Mouse (Mus musculus) neural tube, embryonic 11.5 days (tissue): ENCODE data around the gene Rpl10a. TPM values are rescaled to one million over a fixed set of nuclear protein-coding genes. Genes with fewer than 3 reads are reported as not detected.
A peak's percentile ranks its signal among the peaks of the same experiment; 100 is the strongest.

Experiments used
- ATAC-seq: fragments of 200-750 bp; cut with Nextera tagmentation; 2 replicates; pipeline ENCODE4 v1.8.0; 2017; ENCODE audit warnings: moderate number of reproducible peaks, mild to moderate bottlenecking, moderate TSS enrichment, moderate library complexity; ENCODE audit not compliant: insufficient read depth, low FRiP score, low TSS enrichment
- DNase-seq: peaks from one replicate; pipeline ENCODE4 v3.0.0-alpha.2; 2015; ENCODE audit warnings: low spot score
- H3K27ac ChIP-seq: fragments of 300-500 bp; sonication (generic); 2 replicates; pipeline ENCODE4 v1.5.1; 2014; ENCODE audit warnings: low read depth, mild to moderate bottlenecking, low read length
- H3K27me3 ChIP-seq: fragments of 300-500 bp; sonication (generic); 2 replicates; pipeline ENCODE4 v1.6.1; 2014; ENCODE audit warnings: mild to moderate bottlenecking, low read length, mixed read lengths; ENCODE audit not compliant: control insufficient read depth, insufficient read depth
- H3K36me3 ChIP-seq: fragments of 300-500 bp; sonication (generic); 2 replicates; pipeline ENCODE4 v1.6.1; 2014; ENCODE audit warnings: mild to moderate bottlenecking, low read length, moderate library complexity, mixed read lengths; ENCODE audit not compliant: control insufficient read depth, insufficient read depth
- H3K4me1 ChIP-seq: fragments of 300-500 bp; sonication (generic); 2 replicates; pipeline ENCODE4 v1.6.1; 2014; ENCODE audit warnings: low read length, mixed read lengths; ENCODE audit not compliant: control insufficient read depth, insufficient read depth
- H3K4me2 ChIP-seq: fragments of 300-500 bp; sonication (generic); 2 replicates; pipeline ENCODE4 v1.6.1; 2014; ENCODE audit warnings: low read depth, mild to moderate bottlenecking, moderate library complexity
- H3K4me3 ChIP-seq: fragments of 300-500 bp; sonication (generic); 2 replicates; pipeline ENCODE4 v1.5.1; 2014; ENCODE audit warnings: low read depth, low read length
- H3K9ac ChIP-seq: fragments of 300-500 bp; sonication (generic); 2 replicates; pipeline ENCODE4 v1.6.1; 2014; ENCODE audit warnings: mild to moderate bottlenecking, low read length
- H3K9me3 ChIP-seq: fragments of 300-500 bp; sonication (generic); 2 replicates; pipeline ENCODE4 v1.6.1; 2016; ENCODE audit warnings: low read length; ENCODE audit not compliant: control insufficient read depth
- WGBS: fragments of 180-500 bp; shearing (Covaris S2); extraction: QIAGEN DNeasy Blood & Tissue Kit; methylation state at CpG from one replicate; pipeline ENCODE4 v1.1.7; 2014; 5-methylcytosine and 5-hydroxymethylcytosine counted together
- polyA plus RNA-seq: library from polyadenylated mRNA; unstranded; fragments of >200 nt; fragmentation: Nextera tagmentation; extraction: Ambion mirVana; gene quantifications from 2 replicates; pipeline ENCODE4 v1.2.1, GENCODE M21; 2014

Rpl10a gene
- polyA plus RNA-seq, 1 experiment from 2014 or later = 478 TPM

- no peaks in the 10 kb centered on the region; the same call in 1 of the 2 replicates for H3K36me3 ChIP-seq
- 41% methylated on average over 5 of the region's 5 CpGs for WGBS
- no peak for ATAC-seq
- no peaks in the 10 kb centered on the region for H3K4me1 ChIP-seq
- DNase-seq = no peak
- H3K4me3 ChIP-seq = no peak overlapping the region
- H3K27me3 ChIP-seq = no peaks in the 10 kb centered on the region
- H3K27ac ChIP-seq = no peak overlapping the region
- H3K9me3 ChIP-seq = no peaks in the 10 kb centered on the region
- H3K9ac ChIP-seq = no peak overlapping the region
- no peak overlapping the region for H3K4me2 ChIP-seq
Observed at GRCm38 (mm10) chr17:28286964-28287363, 41.3 kb upstream of the Rpl10a start.

DNA sequence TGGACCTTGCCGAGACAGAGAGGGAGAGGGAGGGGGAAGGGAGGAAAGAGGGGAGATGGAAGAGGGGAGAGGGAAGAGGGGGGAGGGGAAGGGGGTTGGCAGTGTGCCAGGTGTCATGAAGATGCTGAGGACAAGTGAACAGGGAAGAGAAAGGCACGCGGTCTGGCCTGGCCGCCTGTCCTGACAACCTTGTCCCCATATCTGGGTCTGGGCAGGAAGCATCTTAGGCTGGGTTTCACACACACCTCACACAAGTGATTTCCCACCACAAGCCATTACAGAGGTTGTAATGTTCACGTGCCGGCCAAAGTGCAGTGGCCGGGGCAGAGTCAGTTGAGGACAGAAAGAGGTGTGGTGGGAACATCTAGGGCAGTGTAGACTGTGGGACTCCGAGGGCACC, 40.7 kb upstream of the Rpl10a start:
- no peak for ATAC-seq
- H3K4me3 ChIP-seq = no peak overlapping the region
- DNase-seq = no peak
- no peak overlapping the region for H3K4me2 ChIP-seq
- no peaks in the 10 kb centered on the region for H3K27me3 ChIP-seq
- H3K9ac ChIP-seq = no peak overlapping the region
- H3K9me3 ChIP-seq = no peaks in the 10 kb centered on the region
- H3K36me3 ChIP-seq = no peaks in the 10 kb centered on the region; the same call in 1 of the 2 replicates
- no peaks in the 10 kb centered on the region for H3K4me1 ChIP-seq
- no peak overlapping the region for H3K27ac ChIP-seq
- 86% methylated on average over 8 of the region's 8 CpGs for WGBS

GRCm38 (mm10) chr17:28287980-28288379, 40.3 kb upstream of the Rpl10a start:
- no peak overlapping the region for H3K4me2 ChIP-seq
- H3K9me3 ChIP-seq = no peaks in the 10 kb centered on the region
- H3K27ac ChIP-seq = no peak overlapping the region
- 64% methylated on average over 5 of the region's 5 CpGs for WGBS
- no peak overlapping the region for H3K4me3 ChIP-seq
- no peak overlapping the region for H3K9ac ChIP-seq
- no peaks in the 10 kb centered on the region; the same call in 1 of the 2 replicates for H3K36me3 ChIP-seq
- ATAC-seq (no peak), DNase-seq (no peak)
- no peaks in the 10 kb centered on the region for H3K4me1 ChIP-seq
- H3K27me3 ChIP-seq = no peaks in the 10 kb centered on the region

- Histone ChIP-seq H3K9me3 (no peaks in the 10 kb centered on the region), H3K4me3 (no peak overlapping the region), H3K36me3 (no peaks in the 10 kb centered on the region; the same call in 1 of the 2 replicates), H3K27me3 (no peaks in the 10 kb centered on the region), H3K27ac (no peak overlapping the region), H3K9ac (no peak overlapping the region), H3K4me2 (no peak overlapping the region), H3K4me1 (no peaks in the 10 kb centered on the region)
- DNase-seq (no peak), ATAC-seq (no peak)
- 92% methylated on average over 3 of the region's 3 CpGs for WGBS
Observed at GRCm38 (mm10) chr17:28290262-28290661, 38.0 kb upstream of the Rpl10a start.

- Histone ChIP-seq H3K4me3 (no peak overlapping the region), H3K4me1 (no peaks in the 10 kb centered on the region), H3K27me3 (no peaks in the 10 kb centered on the region), H3K27ac (no peak overlapping the region), H3K9me3 (no peaks in the 10 kb centered on the region), H3K36me3 (no peaks in the 10 kb centered on the region; the same call in 1 of the 2 replicates), H3K9ac (no peak overlapping the region), H3K4me2 (no peak overlapping the region)
- WGBS = 87% methylated on average over 11 of the region's 11 CpGs
- ATAC-seq = no peak
- no peak for DNase-seq
Observed at GRCm38 (mm10) chr17:28290671-28291070, 37.6 kb upstream of the Rpl10a start.

DNA sequence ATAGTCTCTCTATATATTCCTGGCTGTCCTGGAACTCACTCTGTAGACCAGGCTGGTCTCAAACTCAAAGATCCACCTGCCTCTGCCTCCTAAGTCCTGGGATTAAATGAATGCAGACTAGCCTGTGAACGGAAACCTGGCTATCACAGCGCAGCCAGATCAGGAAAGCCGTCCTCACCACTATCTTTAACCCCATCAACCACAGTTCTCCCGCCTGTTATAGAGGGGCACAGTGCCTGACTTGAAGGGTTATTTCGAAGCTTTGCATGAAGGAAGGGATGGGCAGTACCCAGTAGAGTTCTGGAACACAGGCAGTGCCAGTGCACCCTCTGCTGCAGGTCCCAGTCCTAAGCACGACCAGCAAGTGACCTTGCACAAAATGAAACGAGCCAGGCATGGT, 36.9 kb upstream of the Rpl10a start:
- DNase-seq = no peak
- Histone ChIP-seq H3K9ac (no peak overlapping the region), H3K4me2 (no peak overlapping the region), H3K4me3 (no peak overlapping the region), H3K36me3 (no peaks in the 10 kb centered on the region; the same call in 1 of the 2 replicates), H3K27me3 (no peaks in the 10 kb centered on the region), H3K4me1 (no peaks in the 10 kb centered on the region), H3K9me3 (no peaks in the 10 kb centered on the region), H3K27ac (no peak overlapping the region)
- 86% methylated on average over 7 of the region's 7 CpGs for WGBS
- ATAC-seq = no peak

- H3K36me3 ChIP-seq = no peaks in the 10 kb centered on the region; the same call in 1 of the 2 replicates
- no peak for ATAC-seq
- no peaks in the 10 kb centered on the region for H3K4me1 ChIP-seq
- no peaks in the 10 kb centered on the region for H3K27me3 ChIP-seq
- H3K4me2 ChIP-seq = no peak overlapping the region
- WGBS = 83% methylated on average over 4 of the region's 4 CpGs
- no peak overlapping the region for H3K27ac ChIP-seq
- no peak overlapping the region for H3K4me3 ChIP-seq
- H3K9me3 ChIP-seq = no peaks in the 10 kb centered on the region
- DNase-seq = no peak
- no peak overlapping the region for H3K9ac ChIP-seq
Observed at GRCm38 (mm10) chr17:28293716-28294115, 34.6 kb upstream of the Rpl10a start.

DNA sequence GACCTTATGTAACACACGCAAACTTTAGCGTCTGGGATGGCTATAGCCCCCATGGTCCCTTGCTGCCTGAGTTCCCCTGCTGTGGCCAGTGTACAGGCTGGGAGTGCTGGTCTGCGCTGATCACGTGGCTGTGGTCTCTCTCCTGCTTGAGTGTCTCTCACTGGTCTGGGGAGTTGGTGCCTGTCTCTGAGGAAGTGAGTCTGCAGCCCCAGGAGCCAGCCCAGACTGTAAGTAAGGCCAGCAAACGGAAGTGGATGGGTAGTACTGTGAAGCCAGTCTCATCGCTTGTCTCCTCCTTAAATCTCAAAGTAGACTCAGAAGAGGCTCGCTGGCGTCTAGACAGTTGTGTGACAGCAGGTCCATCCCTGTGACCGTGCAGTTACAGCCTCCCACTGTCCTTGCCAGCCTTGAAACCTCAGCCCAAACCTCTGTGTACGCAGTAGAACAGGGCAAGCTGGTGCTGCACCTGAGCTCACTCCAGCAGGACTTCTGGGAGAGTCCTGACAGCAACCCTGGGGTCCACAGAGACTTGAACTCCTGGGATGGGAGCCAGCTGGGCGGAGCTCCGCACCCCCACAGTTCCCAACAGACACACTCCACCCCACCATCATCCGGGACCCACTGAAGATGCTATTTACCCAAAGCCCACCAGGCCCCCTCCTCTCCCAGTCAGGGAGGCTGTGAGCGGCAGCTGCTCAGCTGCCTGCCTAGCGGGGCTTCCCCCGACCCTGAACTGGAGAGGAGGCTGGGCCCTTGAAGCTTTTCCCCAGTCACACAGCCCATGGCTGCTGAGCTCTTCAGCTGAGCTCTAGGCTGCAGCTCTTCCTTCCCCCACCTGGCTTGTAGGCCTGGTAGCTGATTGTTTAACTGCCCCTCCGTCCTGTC, 33.6 kb upstream of the Rpl10a start:
- DNase-seq (no peak), ATAC-seq (no peak)
- Histone ChIP-seq H3K4me1 (peaks cover 5% of the 10 kb centered on the region; the same call in 1 of the 2 replicates), H3K27ac (0 out of 2 replicates have a peak overlapping the region, but pooled peaks have one; percentile 8), H3K4me2 (no peak overlapping the region), H3K9ac (no peak overlapping the region; the same call in 1 of the 2 replicates), H3K27me3 (no peaks in the 10 kb centered on the region), H3K4me3 (no peak overlapping the region), H3K9me3 (no peaks in the 10 kb centered on the region), H3K36me3 (no peaks in the 10 kb centered on the region; the same call in 1 of the 2 replicates)
- WGBS = 65% methylated on average over 17 of the region's 17 CpGs

GRCm38 (mm10) chr17:28298888-28299287, 29.4 kb upstream of the Rpl10a start:
- Histone ChIP-seq H3K4me3 (no peak overlapping the region), H3K27me3 (no peaks in the 10 kb centered on the region), H3K4me2 (no peak overlapping the region), H3K36me3 (no peaks in the 10 kb centered on the region), H3K4me1 (peaks cover 11% of the 10 kb centered on the region), H3K9me3 (no peaks in the 10 kb centered on the region), H3K9ac (no peak overlapping the region), H3K27ac (no peak overlapping the region)
- DNase-seq (no peak), ATAC-seq (no peak)
- 94% methylated on average over 17 of the region's 17 CpGs for WGBS
